Comparison of ENCODE assay signal across 9 mouse cellular contexts in genomic region chr6:31370550-31371061, GRCm38 (mm10). TPM values are rescaled to one million over a fixed set of nuclear protein-coding genes. Genes with fewer than 3 reads are reported as not detected.
DNase-seq lines count a peak whose midpoint lies in the region; ATAC-seq and TF ChIP-seq lines count a peak whose summit lies in the region.
"Had no signal": no experiment of that assay in that cellular context is flagged by ENCODE, and none has a peak within 500 bp of the region (broad histone marks: within the 10 kb centered on the region; RNA-seq: fewer than 3 reads in every experiment).

No protein-coding gene starts in this region.

- no peak for TF ChIP-seq CTCF in forebrain, postnatal 0 days (IDR thresholded peaks at IDR 0.05; ENCODE audit: low read depth)
- no peak for TF ChIP-seq CTCF in ES-Bruce4 (IDR thresholded peaks at IDR 0.05; ENCODE audit: low read depth, low read length)

- no peaks in the 10 kb centered on the region for H3K4me1 ChIP-seq in forebrain, postnatal 0 days (ENCODE audit: insufficient read depth)
- H3K4me1 ChIP-seq in forebrain, embryonic 13.5 days: no peaks in the 10 kb centered on the region
- peaks cover 6% of the 10 kb centered on the region for H3K4me1 ChIP-seq in ES-Bruce4 (ENCODE audit: control insufficient read depth, insufficient read depth, low read length)
- peaks cover 10% of the 10 kb centered on the region for H3K4me1 ChIP-seq in embryonic facial prominence, embryonic 12.5 days
- peaks cover 17% of the 10 kb centered on the region; the same call in 1 of the 2 replicates for H3K4me1 ChIP-seq in kidney, embryonic 15.5 days

- no peak overlapping the region for H3K4me3 ChIP-seq in forebrain, postnatal 0 days (ENCODE audit: low read depth, low read length)
- no peak overlapping the region for H3K4me3 ChIP-seq in forebrain, embryonic 13.5 days
- H3K4me3 ChIP-seq in ES-Bruce4 (ENCODE audit: low read depth, low read length): no peak overlapping the region
- H3K4me3 ChIP-seq in embryonic facial prominence, embryonic 12.5 days: no peak overlapping the region
- H3K4me3 ChIP-seq in kidney, embryonic 15.5 days (replicated peaks): no peak overlapping the region
- H3K4me3 ChIP-seq: limb, embryonic 12.5 days had no signal

- no peak overlapping the region for H3K9ac ChIP-seq in forebrain, postnatal 0 days
- H3K9ac ChIP-seq in forebrain, embryonic 13.5 days: no peak overlapping the region; the same call in 1 of the 2 replicates
- H3K9ac ChIP-seq in ES-Bruce4 (ENCODE audit: low read depth, poor library complexity, severe bottlenecking): peak overlapping the region; percentile 17
- H3K9ac ChIP-seq in embryonic facial prominence, embryonic 12.5 days: no peak overlapping the region
- H3K9ac ChIP-seq in kidney, embryonic 15.5 days: no peak overlapping the region
- H3K9ac ChIP-seq: limb, embryonic 12.5 days had no signal

- no peak overlapping the region for H3K4me2 ChIP-seq in forebrain, postnatal 0 days (ENCODE audit: low read depth)
- no peak overlapping the region for H3K4me2 ChIP-seq in forebrain, embryonic 13.5 days
- no peak overlapping the region for H3K4me2 ChIP-seq in embryonic facial prominence, embryonic 12.5 days (replicated peaks)
- no peak overlapping the region; the same call in 1 of the 2 replicates for H3K4me2 ChIP-seq in kidney, embryonic 15.5 days
- H3K4me2 ChIP-seq: limb, embryonic 12.5 days had no signal

- H3K27ac ChIP-seq in forebrain, postnatal 0 days (ENCODE audit: low read depth, low read length): 0 out of 2 replicates have a peak overlapping the region, but pooled peaks have one; percentile 21
- H3K27ac ChIP-seq in forebrain, embryonic 13.5 days: no peak overlapping the region
- peak overlapping the region; percentile 87 for H3K27ac ChIP-seq in ES-Bruce4 (ENCODE audit: insufficient read depth, low read length)
- H3K27ac ChIP-seq in embryonic facial prominence, embryonic 12.5 days: 0 out of 2 replicates have a peak overlapping the region, but pooled peaks have one; percentile 11
- peak overlapping the region; percentile 37 for H3K27ac ChIP-seq in kidney, embryonic 15.5 days
- H3K27ac ChIP-seq: limb, embryonic 12.5 days had no signal

- no peak for ATAC-seq in forebrain, postnatal 0 days
- no peak for ATAC-seq in forebrain, embryonic 13.5 days
- no peak for ATAC-seq in embryonic facial prominence, embryonic 12.5 days (ENCODE audit: insufficient number of reproducible peaks, insufficient read depth, low FRiP score, low TSS enrichment)
- no peak for ATAC-seq in kidney, embryonic 15.5 days (replicated peaks; ENCODE audit: low FRiP score)
- no peak for ATAC-seq in inflammation-experienced regulatory T-cells, adult 6 months
- no peak for ATAC-seq in megakaryocyte-erythroid progenitor cell, adult 5-6 weeks (replicated peaks; ENCODE audit: low FRiP score, low TSS enrichment, poor library complexity, severe bottlenecking)

- 52% methylated on average over 14 of the region's 14 CpGs for WGBS in forebrain, postnatal 0 days
- WGBS in forebrain, embryonic 13.5 days: 41% methylated on average over 14 of the region's 14 CpGs
- WGBS in embryonic facial prominence, embryonic 12.5 days: 46% methylated on average over 14 of the region's 14 CpGs
- WGBS in kidney, embryonic 15.5 days: 35% methylated on average over 14 of the region's 14 CpGs

- H3K36me3 ChIP-seq in forebrain, postnatal 0 days (ENCODE audit: insufficient read depth): no peaks in the 10 kb centered on the region
- H3K36me3 ChIP-seq in forebrain, embryonic 13.5 days (ENCODE audit: poor library complexity, severe bottlenecking): no peaks in the 10 kb centered on the region
- no peaks in the 10 kb centered on the region for H3K36me3 ChIP-seq in ES-Bruce4 (ENCODE audit: control insufficient read depth, insufficient read depth, low read length, poor library complexity, severe bottlenecking)
- no peaks in the 10 kb centered on the region for H3K36me3 ChIP-seq in embryonic facial prominence, embryonic 12.5 days
- H3K36me3 ChIP-seq in kidney, embryonic 15.5 days: no peaks in the 10 kb centered on the region
- H3K36me3 ChIP-seq: limb, embryonic 12.5 days had no signal

- no peak for DNase-seq in forebrain, postnatal 0 days
- DNase-seq in urinary bladder, adult 18-20 months (ENCODE audit: low spot score in 2 of 2): no peak

- no peaks in the 10 kb centered on the region for H3K9me3 ChIP-seq in forebrain, postnatal 0 days (ENCODE audit: low read length)
- no peaks in the 10 kb centered on the region for H3K9me3 ChIP-seq in forebrain, embryonic 13.5 days (replicated peaks)
- H3K9me3 ChIP-seq in ES-Bruce4 (replicated peaks; ENCODE audit: control insufficient read depth, insufficient read depth, low read length, poor library complexity, severe bottlenecking): no peaks in the 10 kb centered on the region
- no peaks in the 10 kb centered on the region for H3K9me3 ChIP-seq in embryonic facial prominence, embryonic 12.5 days
- no peaks in the 10 kb centered on the region for H3K9me3 ChIP-seq in kidney, embryonic 15.5 days (replicated peaks)
- H3K9me3 ChIP-seq: limb, embryonic 12.5 days had no signal

- TF ChIP-seq POLR2A in ES-Bruce4 (IDR thresholded peaks at IDR 0.05; ENCODE audit: insufficient read depth, low read length): no peak

- no peaks in the 10 kb centered on the region for H3K27me3 ChIP-seq in forebrain, postnatal 0 days (ENCODE audit: insufficient read depth, low read length)
- no peaks in the 10 kb centered on the region for H3K27me3 ChIP-seq in forebrain, embryonic 13.5 days
- no peaks in the 10 kb centered on the region for H3K27me3 ChIP-seq in ES-Bruce4 (ENCODE audit: control insufficient read depth, insufficient read depth, low read length, poor library complexity, severe bottlenecking)
- H3K27me3 ChIP-seq in embryonic facial prominence, embryonic 12.5 days: no peaks in the 10 kb centered on the region
- no peaks in the 10 kb centered on the region for H3K27me3 ChIP-seq in kidney, embryonic 15.5 days
- H3K27me3 ChIP-seq: limb, embryonic 12.5 days had no signal

- TF ChIP-seq EP300 in ES-Bruce4 (IDR thresholded peaks at IDR 0.05; ENCODE audit: insufficient read depth, low read depth, low read length): peak; percentile 70; the same call in 1 of the 2 replicates

RNA-seq across cellular contexts. Expression of gene Mkln1, which starts 27.9 kb away (rescaled TPM):
- 93.2 and 119 TPM in 2 replicates for total RNA-seq in forebrain, postnatal 0 days (2014; rRNA removed)
- polyA plus RNA-seq in forebrain, postnatal 0 days (2015; fragmentation: Nextera tagmentation; extraction: Ambion mirVana): 84.1 and 93.5 TPM in 2 replicates
- 156 and 182 TPM in 2 replicates for polyA plus RNA-seq in forebrain, embryonic 13.5 days (2015; fragmentation: Nextera tagmentation; extraction: Ambion mirVana)
- polyA plus RNA-seq in ES-Bruce4 (2011; ENCODE audit: insufficient read depth, insufficient read length, low read depth, missing spikeins): 143 and 153 TPM in 2 replicates
- 186 and 199 TPM in 2 replicates for polyA plus RNA-seq in embryonic facial prominence, embryonic 12.5 days (2016; fragmentation: Nextera tagmentation; extraction: Ambion mirVana)
- 205 and 206 TPM in 2 replicates for polyA plus RNA-seq in kidney, embryonic 15.5 days (2015; fragmentation: Nextera tagmentation; extraction: Ambion mirVana)
- polyA plus RNA-seq in inflammation-experienced regulatory T-cells, adult 6 months (2017; shearing (Covaris generic)): 100 to 1,000 TPM; 299 to 352 (median 344) TPM
- total RNA-seq in megakaryocyte-erythroid progenitor cell, adult 5-6 weeks (2014; fragmentation: Nextera tagmentation): 130 and 141 TPM in 2 replicates
- 186 and 215 TPM in 2 replicates for total RNA-seq in megakaryocyte-erythroid progenitor cell, adult 5-6 weeks (2017)
